Mouse (Mus musculus) liver, postnatal 0 days (tissue): ENCODE data around the gene Dact1.

Experiments
- CTCF ChIP-seq: sonication (generic); IDR thresholded peaks from 2 replicates; pipeline ENCODE4 v1.5.1; 2016; ENCODE audit warnings: antibody characterized with exemption, low read depth
- EP300 ChIP-seq: IDR thresholded peaks from 2 replicates; pipeline ENCODE4 v1.6.1; 2016; ENCODE audit warnings: antibody characterized with exemption, low read depth, mild to moderate bottlenecking

GRCm38 (mm10) chr12:71281201-71281768 lies 28.4 kb upstream of the Dact1 start:
- TF ChIP-seq CTCF = no peak
- no peak for TF ChIP-seq EP300
